Mouse (Mus musculus) cerebellum, postnatal 4 days (tissue): ENCODE measurements at regions not wholly inside any gene's neighbourhood (a gene's known extent, or its start where the extent isn't known, plus 50 kb on each side); places are given as distances from the start of the nearest gene placed in this dataset.
"Not testable (repeated sequence)": the region's sequence is repeated elsewhere in the genome, so short reads cannot be mapped to it uniquely, and the experiment has no call there.

Experiments used
- DNase-seq, 2 experiments: peaks; one replicate each; pipeline ENCODE4 v3.0.0; 2022; ENCODE audit warnings: low spot score in 2 of 2, mixed read lengths in 1 of 2

GRCm38 (mm10) chr10:46072550-46073470 is 495.2 kb downstream of the Hace1 start:
- peak in 1 of 2 experiments; percentile 38 for DNase-seq

- peak in 1 of 2 experiments; percentile 57 for DNase-seq
Observed at GRCm38 (mm10) chr10:46087766-46088165, 510.1 kb downstream of the Hace1 start.

- no peak for DNase-seq
Observed at GRCm38 (mm10) chr10:46100837-46101236, 523.2 kb downstream of the Hace1 start.

GRCm38 (mm10) chr10:46108810-46109209 is 531.2 kb downstream of the Hace1 start:
- DNase-seq = no peak

GRCm38 (mm10) chr10:46114631-46115130 is 537.1 kb downstream of the Hace1 start:
- DNase-seq = no peak

- DNase-seq = not testable (repeated sequence)
Observed at GRCm38 (mm10) chr10:46122409-46122808, 544.8 kb downstream of the Hace1 start.

GRCm38 (mm10) chr10:46123795-46124194 is 546.2 kb downstream of the Hace1 start:
- DNase-seq = no peak

GRCm38 (mm10) chr10:46135120-46135748 is 557.6 kb downstream of the Hace1 start:
- DNase-seq = no peak

- DNase-seq = no peak
Observed at GRCm38 (mm10) chr10:46174035-46174434, 596.4 kb downstream of the Hace1 start.

GRCm38 (mm10) chr10:46185763-46186458 is 608.3 kb downstream of the Hace1 start:
- DNase-seq = no peak

- no peak for DNase-seq
Observed at GRCm38 (mm10) chr10:46194143-46194542, 616.5 kb downstream of the Hace1 start.

GRCm38 (mm10) chr10:46226837-46227402 is 649.3 kb downstream of the Hace1 start:
- DNase-seq = no peak

GRCm38 (mm10) chr10:46229608-46230007 is 652.0 kb downstream of the Hace1 start:
- DNase-seq = no peak

- DNase-seq = peak in 1 of 2 experiments; percentile 23
Observed at GRCm38 (mm10) chr10:46235581-46235980, 658.0 kb downstream of the Hace1 start.

- no peak for DNase-seq
Observed at GRCm38 (mm10) chr10:46255575-46255974, 677.9 kb downstream of the Hace1 start.

GRCm38 (mm10) chr10:46269710-46270109 is 692.1 kb downstream of the Hace1 start:
- no peak for DNase-seq

GRCm38 (mm10) chr10:46273846-46274245 is 696.2 kb downstream of the Hace1 start:
- no peak for DNase-seq

- DNase-seq = no peak
Observed at GRCm38 (mm10) chr10:46294290-46294689, 716.7 kb downstream of the Hace1 start.

- peak in 1 of 2 experiments; percentile 18 for DNase-seq
Observed at GRCm38 (mm10) chr10:46298352-46298751, 720.7 kb downstream of the Hace1 start.

GRCm38 (mm10) chr10:46299521-46299920 is 721.9 kb downstream of the Hace1 start:
- DNase-seq = no peak

- no peak for DNase-seq
Observed at GRCm38 (mm10) chr10:46320328-46321038, 742.9 kb downstream of the Hace1 start.
